Mouse (Mus musculus): Measurements from ENCODE around the gene Rasal1.

Gene Rasal1

DNA sequence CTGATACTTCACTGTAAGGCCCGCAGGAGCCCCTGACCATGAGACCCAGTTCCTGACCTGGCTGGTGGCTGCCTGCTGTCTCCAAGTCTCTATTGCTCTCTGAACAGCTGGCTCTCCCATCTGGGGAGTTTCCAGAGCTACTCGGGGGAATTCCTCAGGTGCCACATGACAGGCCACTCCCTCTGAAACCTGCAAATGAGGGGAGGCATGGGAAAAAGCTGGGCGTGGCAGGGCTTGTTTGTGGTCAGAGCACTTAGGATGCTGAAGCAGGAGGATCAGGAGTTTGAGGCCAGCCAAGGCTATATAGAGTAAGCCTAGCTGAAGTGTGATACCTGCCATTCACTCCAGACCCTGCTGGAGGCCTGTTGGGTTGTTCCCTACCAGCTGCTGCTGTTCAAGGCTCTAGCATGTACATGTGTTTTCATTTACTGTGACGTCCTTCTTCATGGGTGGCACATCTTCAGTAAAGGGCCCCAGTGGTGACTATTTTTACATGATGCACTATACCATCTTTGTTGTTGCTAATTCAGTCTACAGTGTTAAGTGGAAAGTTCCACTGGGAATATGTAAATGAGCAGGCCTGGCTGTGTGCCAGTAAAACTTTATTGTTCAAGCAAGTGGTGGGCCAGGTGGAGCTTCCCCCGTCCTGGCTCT is 26.3 kb upstream of the Rasal1 start:
- DNase-seq (ENCODE audit: low read depth): no peak

DNA sequence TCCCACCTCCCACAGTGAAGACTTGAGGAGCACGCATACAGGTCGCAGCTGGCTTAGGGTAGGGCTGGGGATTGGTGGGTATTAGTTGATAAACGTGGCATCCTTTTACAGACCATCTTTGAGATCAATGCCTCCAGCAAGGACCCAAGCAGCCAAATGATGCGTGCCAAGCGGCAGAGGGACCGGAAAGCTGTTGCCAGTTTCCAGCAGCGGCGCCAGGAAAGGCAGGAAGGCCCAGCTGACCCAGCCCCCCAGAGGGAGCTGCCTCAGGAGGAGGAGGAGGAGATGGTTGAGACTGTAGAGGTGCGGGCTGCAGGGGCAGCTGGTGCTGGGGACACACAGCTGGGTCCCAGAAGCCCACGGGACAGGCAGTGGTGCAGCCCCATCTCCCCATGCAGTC is 24.2 kb upstream of the Rasal1 start:
- DNase-seq (ENCODE audit: low read depth): no peak

DNA sequence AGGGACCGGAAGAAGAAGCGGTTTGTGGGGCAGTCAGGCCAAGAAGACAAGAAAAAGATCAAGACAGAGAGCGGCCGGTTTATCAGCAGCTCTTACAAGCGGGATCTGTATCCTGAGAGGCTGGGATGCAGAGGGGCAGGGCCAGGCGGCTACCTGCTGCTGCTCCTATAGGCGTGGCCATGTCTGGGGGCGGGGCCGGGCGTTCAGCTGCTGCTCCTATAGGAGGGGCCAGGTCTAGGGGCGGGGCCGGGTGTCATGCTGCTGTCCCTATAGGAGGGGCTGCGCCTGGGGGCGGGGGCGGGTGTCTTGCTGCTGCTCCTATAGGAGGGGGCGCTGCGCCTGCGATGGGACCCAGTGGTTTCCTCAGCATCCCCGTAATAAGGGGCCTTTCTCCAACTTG is 22.2 kb upstream of the Rasal1 start:
- DNase-seq (ENCODE audit: low read depth): no peak

DNA sequence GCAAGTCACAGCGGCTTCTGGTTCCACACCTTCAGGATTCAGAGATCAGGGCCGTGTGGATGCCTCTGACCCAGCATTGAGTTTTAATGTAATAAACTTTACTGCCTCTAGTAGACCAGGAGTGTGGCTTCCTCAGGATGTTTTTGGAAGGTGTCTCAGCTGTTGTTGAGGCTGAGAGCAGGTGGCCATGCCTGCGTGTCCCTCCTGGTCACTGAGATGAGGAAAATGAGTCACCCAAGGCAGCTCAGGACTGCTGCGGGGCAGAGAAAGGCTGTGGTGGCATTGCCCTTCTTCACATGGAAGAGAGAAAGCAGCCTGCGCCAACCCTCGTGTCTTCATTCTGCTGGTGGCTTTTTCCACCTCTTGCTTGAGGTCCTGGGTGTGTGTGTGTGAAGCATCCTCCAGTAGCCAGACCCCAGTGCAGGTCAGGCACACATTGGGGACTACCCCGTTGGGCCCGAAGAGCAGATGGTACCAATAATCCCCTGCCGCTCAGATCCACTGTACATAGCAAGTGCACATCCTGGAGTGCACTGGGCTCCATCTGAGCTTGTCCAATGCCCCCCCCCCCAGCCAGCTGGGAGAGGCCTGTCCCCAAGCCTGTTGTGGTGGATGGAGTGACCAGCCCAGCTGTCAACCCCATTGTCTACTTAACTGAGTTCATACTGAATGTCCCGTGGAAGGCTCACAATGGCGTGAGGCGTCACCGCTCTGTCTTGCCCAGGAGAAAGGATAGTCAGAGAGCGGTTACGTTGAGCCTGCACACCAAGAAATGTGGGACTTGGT is 20.9 kb upstream of the Rasal1 start:
- DNase-seq (ENCODE audit: low read depth): no peak

DNA sequence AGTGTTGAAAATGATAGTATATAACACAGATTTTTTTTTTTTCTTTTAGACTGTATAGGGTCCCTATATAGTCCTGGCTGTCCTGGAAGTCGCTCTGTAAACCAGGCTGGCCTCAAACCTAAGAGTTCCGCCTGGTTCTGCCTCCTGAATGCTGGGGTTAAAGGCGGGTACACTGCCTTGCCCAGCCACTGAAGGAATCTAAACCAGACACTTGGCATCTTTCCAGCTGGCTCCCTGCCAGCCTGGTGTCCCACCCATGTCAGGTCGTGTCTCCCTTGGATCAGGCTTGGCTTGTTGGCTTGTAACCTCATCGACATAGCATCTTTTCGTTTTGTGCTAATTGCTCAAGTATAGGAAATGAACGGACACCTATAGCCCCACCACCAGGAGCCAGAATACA is 20.0 kb upstream of the Rasal1 start:
- DNase-seq (ENCODE audit: low read depth): no peak

DNA sequence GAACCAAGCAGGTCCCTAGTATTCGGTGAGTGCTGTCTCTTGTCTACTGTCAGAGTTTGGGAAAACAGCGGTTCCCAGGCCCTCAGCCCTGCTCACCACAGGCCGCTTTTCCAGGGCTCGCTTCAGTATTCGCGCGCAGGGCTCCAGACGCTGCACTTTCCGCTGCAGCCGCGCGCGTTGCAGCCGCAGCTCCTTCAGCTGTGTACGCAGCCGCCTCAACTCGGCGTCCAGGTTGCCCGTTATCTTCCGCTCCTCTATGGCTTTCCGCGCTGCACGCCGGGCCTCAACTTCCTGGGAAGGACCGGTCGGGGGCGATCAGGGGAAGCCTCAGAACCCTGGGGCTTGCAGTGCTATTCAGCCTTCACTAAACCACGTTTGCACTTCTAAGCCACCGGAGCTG is 17.5 kb upstream of the Rasal1 start:
- no peak for DNase-seq (ENCODE audit: low read depth)

DNA sequence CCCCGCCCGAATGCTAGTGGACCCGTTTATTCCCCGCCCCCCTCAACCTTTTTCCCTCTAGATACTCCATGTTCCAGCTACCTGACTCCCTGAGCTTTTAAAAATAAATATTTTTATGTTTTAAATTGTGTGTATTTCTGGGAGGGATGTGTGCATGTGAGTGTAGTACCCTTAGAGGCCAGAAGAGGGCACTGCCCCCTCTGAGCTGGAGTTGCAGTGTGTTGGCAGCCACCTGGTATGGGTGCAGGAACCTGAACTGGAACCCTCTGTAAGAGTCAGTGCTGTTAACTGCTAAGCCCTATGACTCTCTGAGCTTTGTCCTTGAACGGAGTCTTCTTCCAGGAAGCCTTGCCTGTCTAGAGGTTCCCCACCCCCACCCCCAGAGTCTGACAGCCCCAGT is 16.7 kb upstream of the Rasal1 start:
- no peak for DNase-seq (ENCODE audit: low read depth)

DNA sequence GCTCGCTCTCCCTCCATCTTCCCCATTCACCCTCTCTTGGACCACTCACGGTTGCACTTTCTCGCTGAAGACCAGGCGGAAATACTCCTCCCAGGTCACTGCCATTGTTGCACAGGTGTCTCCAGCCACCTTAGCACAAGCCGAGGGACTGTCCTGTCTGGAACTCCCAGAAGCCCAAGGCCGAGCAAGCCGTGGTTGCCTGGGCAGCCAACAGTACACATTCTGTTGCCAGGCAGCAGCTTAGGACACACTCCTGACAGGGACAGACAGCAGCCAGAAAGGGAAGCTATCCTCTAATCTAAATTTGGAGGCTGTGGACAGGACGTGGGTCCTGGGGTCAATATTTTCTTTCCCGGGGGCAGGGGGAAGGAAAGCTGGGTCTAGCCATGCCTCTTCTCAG is 14.5 kb upstream of the Rasal1 start, which contains the start of gene Cfap73:
Cfap73 (minus strand) TSS at position 105 of the 400 bp plus-strand sequence.
- DNase-seq (ENCODE audit: low read depth): no peak

GRCm38 (mm10) chr5:120634860-120635259 is 13.8 kb upstream of the Rasal1 start:
- DNase-seq (ENCODE audit: low read depth): no peak

DNA sequence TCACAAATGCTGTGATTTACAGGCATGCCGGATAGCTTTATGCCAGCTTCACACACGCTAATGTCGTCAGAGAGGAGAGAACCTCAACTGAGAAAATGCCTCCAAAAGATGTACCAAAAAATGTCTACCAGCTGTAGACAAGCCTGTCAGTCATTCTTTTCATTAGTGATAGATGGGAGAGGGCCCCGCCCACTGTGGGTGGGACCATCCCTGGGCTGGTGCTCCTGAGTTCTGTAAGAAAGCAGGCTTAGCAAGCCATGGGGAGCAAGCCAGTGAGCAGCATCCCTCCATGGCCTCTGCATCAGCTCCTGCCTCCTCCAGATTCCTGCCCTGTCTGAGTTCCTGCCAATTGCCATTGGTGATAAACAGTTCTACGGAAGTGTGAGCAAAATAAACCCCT is 13.0 kb upstream of the Rasal1 start:
- no peak for DNase-seq (ENCODE audit: low read depth)

GRCm38 (mm10) chr5:120640094-120640493 is 8.5 kb upstream of the Rasal1 start:
- no peak for DNase-seq (ENCODE audit: low read depth)

DNA sequence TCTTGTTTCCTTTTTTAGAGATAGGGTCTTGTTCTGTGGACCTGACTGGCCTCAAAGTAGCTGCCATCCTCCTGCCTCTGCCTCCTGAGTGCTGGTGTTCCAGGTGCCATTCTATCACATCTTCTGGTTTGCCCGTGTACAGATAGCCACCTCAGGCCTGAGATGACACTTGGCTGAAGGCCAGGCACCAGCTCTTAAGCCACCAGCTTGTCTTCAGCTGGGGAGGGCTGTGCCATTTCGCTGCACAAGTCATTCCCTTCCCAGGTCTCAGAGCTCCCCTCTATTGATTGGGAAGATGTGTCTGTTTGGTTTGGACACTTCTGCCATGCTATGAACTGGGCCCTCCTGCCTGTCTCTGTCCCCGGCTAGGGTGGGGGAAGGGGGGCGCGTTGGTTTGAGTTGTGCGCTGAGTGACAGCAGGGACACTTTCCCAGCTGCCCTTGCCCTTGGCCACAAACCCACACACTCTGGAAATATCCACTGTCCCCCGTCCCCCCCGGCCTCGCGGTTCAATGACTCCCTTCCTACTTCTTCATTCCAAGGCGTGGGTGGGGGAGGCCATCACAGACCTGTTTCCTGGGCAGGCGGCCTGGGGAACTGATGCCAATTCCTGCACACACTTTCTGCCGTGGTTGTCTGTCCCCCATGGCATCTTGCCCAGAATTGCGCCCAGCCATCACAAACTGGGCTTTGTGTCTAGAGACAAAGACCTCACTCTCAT is 5.1 kb upstream of the Rasal1 start:
- DNase-seq (ENCODE audit: low read depth): no peak

DNA sequence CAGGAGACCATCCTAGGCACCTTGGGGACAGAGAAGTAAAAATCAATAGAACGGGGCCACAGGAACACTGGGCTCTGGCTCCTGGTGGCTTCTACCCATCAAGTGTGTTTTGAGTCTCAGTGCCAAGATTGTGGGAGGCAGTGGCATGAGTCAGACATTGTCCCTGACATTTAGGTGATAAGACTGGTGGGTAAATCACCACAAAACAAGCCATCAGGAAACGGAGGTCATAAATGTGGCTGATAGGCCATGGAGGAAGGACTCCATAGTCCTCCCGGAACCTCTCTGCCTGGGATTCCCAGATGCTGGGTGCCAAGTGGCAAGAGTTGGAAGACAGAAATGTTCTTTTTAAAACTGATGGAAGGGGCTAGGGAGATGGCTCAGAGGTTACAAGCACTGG is 4.4 kb upstream of the Rasal1 start:
- no peak for DNase-seq (ENCODE audit: low read depth)

- DNase-seq (ENCODE audit: low read depth): no peak
Observed at GRCm38 (mm10) chr5:120645851-120646250, 2.8 kb upstream of the Rasal1 start.

GRCm38 (mm10) chr5:120647361-120647760 is 1.3 kb upstream of the Rasal1 start:
- no peak for DNase-seq (ENCODE audit: low read depth)

- DNase-seq (ENCODE audit: low read depth): peak; percentile 30
Observed at GRCm38 (mm10) chr5:120647814-120648491, 659 bp upstream of the Rasal1 start.

DNA sequence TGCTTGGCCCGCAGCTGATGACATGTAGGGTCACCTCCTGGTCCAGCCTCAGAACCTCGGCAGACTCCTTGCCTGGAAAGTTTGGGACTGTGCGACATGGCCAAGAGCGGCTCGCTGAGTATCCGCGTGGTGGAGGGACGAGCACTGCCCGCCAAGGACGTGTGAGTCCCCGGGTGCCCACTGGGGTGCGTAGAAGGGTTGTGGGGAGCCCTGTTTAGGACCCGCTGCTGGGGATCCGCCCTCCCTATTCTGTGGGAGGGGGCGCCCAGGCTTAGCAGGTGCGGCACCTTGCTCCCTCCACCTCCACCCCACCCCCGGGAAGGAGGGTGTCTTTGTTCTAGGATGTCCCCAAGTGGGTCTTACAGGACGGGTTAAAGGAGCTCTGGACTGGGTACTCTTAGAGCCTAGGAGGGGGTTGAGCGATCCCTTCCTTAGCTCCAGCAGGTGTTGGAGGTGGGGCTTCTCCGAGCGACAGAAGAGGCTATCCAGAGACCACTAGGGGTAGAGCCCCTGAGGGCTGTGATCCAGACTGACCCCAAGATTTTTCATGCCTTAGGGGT is 842 bp downstream of the Rasal1 start:
- DNase-seq (ENCODE audit: low read depth): no peak

DNA sequence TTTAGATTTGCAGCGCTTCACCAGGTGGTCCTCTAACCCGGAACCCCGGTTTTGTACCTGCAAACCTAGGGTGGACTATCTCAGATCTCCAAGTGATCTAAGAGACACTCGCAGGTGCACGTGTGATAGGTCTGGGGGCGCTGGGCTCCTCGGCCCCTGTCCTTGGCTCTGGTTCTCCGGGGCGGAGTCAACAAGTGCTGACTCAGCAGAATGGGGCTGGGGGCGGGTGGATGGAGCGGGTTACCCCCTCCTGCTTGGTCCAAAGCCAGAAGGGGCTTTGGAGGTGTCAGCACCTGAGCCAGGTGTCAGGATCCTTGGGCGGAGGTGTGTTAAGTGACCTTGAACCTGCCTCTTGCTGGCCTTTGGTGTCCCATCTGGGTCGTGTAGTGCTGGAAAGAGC is 1.3 kb downstream of the Rasal1 start:
- DNase-seq (ENCODE audit: low read depth): no peak

DNA sequence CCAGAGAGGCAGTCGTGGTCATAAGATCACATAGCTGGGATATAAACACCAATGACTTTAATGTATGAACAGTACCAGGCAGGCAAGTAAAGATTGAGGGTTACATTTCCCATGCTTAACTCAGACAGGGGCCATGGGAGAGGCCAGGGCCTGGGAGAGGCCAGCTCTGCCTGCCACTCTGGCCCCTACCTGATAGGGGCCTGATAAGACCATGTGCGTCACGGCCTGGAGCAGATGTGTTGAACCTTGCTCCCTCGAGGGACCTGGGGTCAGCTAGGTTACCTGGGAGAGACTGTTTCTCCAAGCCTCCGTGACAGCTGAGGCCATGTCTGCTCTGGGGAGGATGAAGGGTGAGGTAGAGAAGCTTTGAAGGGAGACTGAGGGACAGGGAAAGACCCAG is 2.6 kb downstream of the Rasal1 start:
- no peak for DNase-seq (ENCODE audit: low read depth)

GRCm38 (mm10) chr5:120652915-120653701 is 4.5 kb downstream of the Rasal1 start:
- DNase-seq (ENCODE audit: low read depth): no peak

DNA sequence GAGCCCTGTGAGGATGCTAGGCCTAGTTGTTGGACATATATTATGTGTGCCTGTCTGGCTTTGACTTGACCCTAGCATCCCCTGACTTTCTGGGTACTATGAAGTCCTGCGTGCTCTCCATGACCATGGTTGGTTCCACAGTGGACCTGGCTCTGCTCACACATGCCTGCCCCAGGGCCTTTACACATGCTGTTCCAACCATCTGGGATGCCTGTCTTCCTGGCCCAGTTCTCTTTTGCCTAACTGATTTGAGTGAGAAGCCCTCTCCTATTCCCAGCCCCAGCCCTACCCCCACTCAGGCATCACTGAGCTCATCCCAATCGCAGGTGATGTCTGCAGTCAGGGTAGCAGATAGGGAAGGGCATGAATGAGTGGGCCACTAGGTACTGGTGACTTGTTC is 5.3 kb downstream of the Rasal1 start:
- DNase-seq (ENCODE audit: low read depth): no peak

All from c-Kit-positive CD71-negative TER-119-negative erythroid progenitor cells, embryonic 14.5 days (primary cell).